Mouse (Mus musculus): ENCODE data around the gene Snapc1. TPM values are rescaled to one million over a fixed set of nuclear protein-coding genes. Genes with fewer than 3 reads are reported as not detected.

Snapc1 gene
- polyA plus RNA-seq, 1 experiment: 0.18 TPM

- Histone ChIP-seq H3K4me1 (ENCODE audit: control insufficient read depth) (no peaks in the 10 kb centered on the region), H3K9me3 (ENCODE audit: control insufficient read depth, low read length) (no peaks in the 10 kb centered on the region), H3K4me3 (replicated peaks) (no peak overlapping the region), H3K36me3 (ENCODE audit: control insufficient read depth) (peaks cover 50% of the 10 kb centered on the region), H3K27me3 (ENCODE audit: control insufficient read depth) (no peaks in the 10 kb centered on the region)
- TF ChIP-seq GATA1 (IDR thresholded peaks at IDR 0.05; ENCODE audit: low read length): no peak
- TF ChIP-seq TAL1 (IDR thresholded peaks at IDR 0.05; ENCODE audit: low read length): no peak
These were observed 18.3 kb downstream of the Snapc1 start for GRCm38 (mm10) chr12:73982533-73982932.

- Histone ChIP-seq H3K4me1 (ENCODE audit: control insufficient read depth) (no peaks in the 10 kb centered on the region), H3K36me3 (ENCODE audit: control insufficient read depth) (peaks cover 27% of the 10 kb centered on the region), H3K4me3 (replicated peaks) (no peak overlapping the region), H3K9me3 (ENCODE audit: control insufficient read depth, low read length) (no peaks in the 10 kb centered on the region), H3K27me3 (ENCODE audit: control insufficient read depth) (no peaks in the 10 kb centered on the region)
- TF ChIP-seq GATA1 (IDR thresholded peaks at IDR 0.05; ENCODE audit: low read length) (no peak), TAL1 (IDR thresholded peaks at IDR 0.05; ENCODE audit: low read length) (no peak)
These were observed 22.0 kb downstream of the Snapc1 start for GRCm38 (mm10) chr12:73986299-73986698.

- Histone ChIP-seq H3K4me3 (replicated peaks) (no peak overlapping the region), H3K9me3 (ENCODE audit: control insufficient read depth, low read length) (no peaks in the 10 kb centered on the region), H3K36me3 (ENCODE audit: control insufficient read depth) (peaks cover 14% of the 10 kb centered on the region), H3K4me1 (ENCODE audit: control insufficient read depth) (no peaks in the 10 kb centered on the region), H3K27me3 (ENCODE audit: control insufficient read depth) (no peaks in the 10 kb centered on the region)
- no peak for TF ChIP-seq GATA1 (IDR thresholded peaks at IDR 0.05; ENCODE audit: low read length)
- TF ChIP-seq TAL1 (IDR thresholded peaks at IDR 0.05; ENCODE audit: low read length): no peak
These were observed 24.2 kb downstream of the Snapc1 start for GRCm38 (mm10) chr12:73988393-73989008.

- H3K9me3 ChIP-seq (ENCODE audit: control insufficient read depth, low read length): no peaks in the 10 kb centered on the region
- no peaks in the 10 kb centered on the region for H3K27me3 ChIP-seq (ENCODE audit: control insufficient read depth)
- H3K4me3 ChIP-seq (replicated peaks): no peak overlapping the region
- H3K36me3 ChIP-seq (ENCODE audit: control insufficient read depth): peaks cover 9% of the 10 kb centered on the region
- no peak for TF ChIP-seq TAL1 (IDR thresholded peaks at IDR 0.05; ENCODE audit: low read length)
- TF ChIP-seq GATA1 (IDR thresholded peaks at IDR 0.05; ENCODE audit: low read length): no peak
- H3K4me1 ChIP-seq (ENCODE audit: control insufficient read depth): no peaks in the 10 kb centered on the region
These were observed 25.3 kb downstream of the Snapc1 start for GRCm38 (mm10) chr12:73989594-73989993.

- H3K9me3 ChIP-seq (ENCODE audit: control insufficient read depth, low read length): no peaks in the 10 kb centered on the region
- no peak overlapping the region for H3K4me3 ChIP-seq (replicated peaks)
- H3K4me1 ChIP-seq (ENCODE audit: control insufficient read depth): no peaks in the 10 kb centered on the region
- H3K36me3 ChIP-seq (ENCODE audit: control insufficient read depth): no peaks in the 10 kb centered on the region
- H3K27me3 ChIP-seq (ENCODE audit: control insufficient read depth): peaks cover 36% of the 10 kb centered on the region
- TF ChIP-seq GATA1 (IDR thresholded peaks at IDR 0.05; ENCODE audit: low read length): no peak
- TF ChIP-seq TAL1 (IDR thresholded peaks at IDR 0.05; ENCODE audit: low read length): no peak
These were observed 32.6 kb downstream of the Snapc1 start for GRCm38 (mm10) chr12:73996906-73997296.

- H3K27me3 ChIP-seq (ENCODE audit: control insufficient read depth): peaks cover 36% of the 10 kb centered on the region
These were observed 33.2 kb downstream of the Snapc1 start, which contains the start of gene Syt16 for GRCm38 (mm10) chr12:73997297-73998127. Gene Syt16 (plus strand): TSS chr12:73997661.

GRCm38 (mm10) chr12:73998128-73998456, 33.8 kb downstream of the Snapc1 start:
- H3K36me3 ChIP-seq (ENCODE audit: control insufficient read depth): no peaks in the 10 kb centered on the region
- peaks cover 36% of the 10 kb centered on the region for H3K27me3 ChIP-seq (ENCODE audit: control insufficient read depth)
- no peaks in the 10 kb centered on the region for H3K9me3 ChIP-seq (ENCODE audit: control insufficient read depth, low read length)
- no peaks in the 10 kb centered on the region for H3K4me1 ChIP-seq (ENCODE audit: control insufficient read depth)
- no peak for TF ChIP-seq TAL1 (IDR thresholded peaks at IDR 0.05; ENCODE audit: low read length)
- TF ChIP-seq GATA1 (IDR thresholded peaks at IDR 0.05; ENCODE audit: low read length): no peak
- H3K4me3 ChIP-seq (replicated peaks): no peak overlapping the region

More at GRCm38 (mm10) chr12:73997297-73998127, 33.2 kb downstream of the Snapc1 start, which contains the start of gene Syt16:
- TF ChIP-seq GATA1 (IDR thresholded peaks at IDR 0.05; ENCODE audit: low read length) (no peak), TAL1 (IDR thresholded peaks at IDR 0.05; ENCODE audit: low read length) (no peak)
- no peaks in the 10 kb centered on the region for H3K36me3 ChIP-seq (ENCODE audit: control insufficient read depth)
- H3K4me3 ChIP-seq (replicated peaks): no peak within 1 kb of the TSS
- H3K9me3 ChIP-seq (ENCODE audit: control insufficient read depth, low read length): no peaks in the 10 kb centered on the region
- H3K4me1 ChIP-seq (ENCODE audit: control insufficient read depth): no peaks in the 10 kb centered on the region

- no peak for TF ChIP-seq TAL1 (IDR thresholded peaks at IDR 0.05; ENCODE audit: low read length)
- no peak for TF ChIP-seq GATA1 (IDR thresholded peaks at IDR 0.05; ENCODE audit: low read length)
- Histone ChIP-seq H3K27me3 (ENCODE audit: control insufficient read depth) (peaks cover 21% of the 10 kb centered on the region), H3K9me3 (ENCODE audit: control insufficient read depth, low read length) (no peaks in the 10 kb centered on the region), H3K4me1 (ENCODE audit: control insufficient read depth) (no peaks in the 10 kb centered on the region), H3K4me3 (replicated peaks) (no peak overlapping the region), H3K36me3 (ENCODE audit: control insufficient read depth) (no peaks in the 10 kb centered on the region)
These were observed 38.2 kb downstream of the Snapc1 start for GRCm38 (mm10) chr12:74002449-74002848.

GRCm38 (mm10) chr12:74009448-74009911, 45.2 kb downstream of the Snapc1 start:
- H3K4me3 ChIP-seq (replicated peaks): no peak overlapping the region
- H3K9me3 ChIP-seq (ENCODE audit: control insufficient read depth, low read length): no peaks in the 10 kb centered on the region
- H3K27me3 ChIP-seq (ENCODE audit: control insufficient read depth): no peaks in the 10 kb centered on the region
- no peaks in the 10 kb centered on the region for H3K36me3 ChIP-seq (ENCODE audit: control insufficient read depth)
- TF ChIP-seq GATA1 (IDR thresholded peaks at IDR 0.05; ENCODE audit: low read length): no peak
- TF ChIP-seq TAL1 (IDR thresholded peaks at IDR 0.05; ENCODE audit: low read length): no peak
- no peaks in the 10 kb centered on the region for H3K4me1 ChIP-seq (ENCODE audit: control insufficient read depth)
